Comparison of ENCODE assay signal across 8 mouse cellular contexts in genomic region chr1:85902108-85902561, GRCm38 (mm10). TPM values are rescaled to one million over a fixed set of nuclear protein-coding genes. Genes with fewer than 3 reads are reported as not detected.
A peak's percentile ranks its signal among the peaks of the same experiment; 100 is the strongest.
DNase-seq lines count a peak whose midpoint lies in the region; ATAC-seq and TF ChIP-seq lines count a peak whose summit lies in the region.

No protein-coding gene starts in this region.

- H3K27me3 ChIP-seq in liver, embryonic 15.5 days = no peaks in the 10 kb centered on the region
- H3K27me3 ChIP-seq in liver, postnatal 0 days (ENCODE audit: insufficient read depth, low read length) = no peaks in the 10 kb centered on the region
- H3K27me3 ChIP-seq in heart, embryonic 15.5 days = no peaks in the 10 kb centered on the region
- H3K27me3 ChIP-seq in thymus, adult 2 months (ENCODE audit: control insufficient read depth, insufficient read depth, low read length) = no peaks in the 10 kb centered on the region

- DNase-seq in liver, postnatal 0 days = no peak
- DNase-seq in cerebellum, postnatal 14 days = peak; percentile 81 to 83
- DNase-seq in lung, postnatal 36 days = peak; percentile 23
- DNase-seq in spleen, postnatal 10 days (ENCODE audit: low spot score in 2 of 2) = no peak
- no peak for DNase-seq in thymus, adult 2 months
- no peak for DNase-seq in left cerebral cortex, adult 18-20 months (ENCODE audit: low spot score in 2 of 2)

- H3K4me1 ChIP-seq in liver, embryonic 15.5 days (replicated peaks) = peaks cover 46% of the 10 kb centered on the region
- peaks cover 42% of the 10 kb centered on the region for H3K4me1 ChIP-seq in liver, postnatal 0 days (ENCODE audit: insufficient read depth)
- peaks cover 78% of the 10 kb centered on the region for H3K4me1 ChIP-seq in heart, embryonic 15.5 days (replicated peaks)
- H3K4me1 ChIP-seq in thymus, adult 2 months (replicated peaks; ENCODE audit: control insufficient read depth, insufficient read depth, low read length) = peaks cover 3% of the 10 kb centered on the region

- 53% methylated on average over 7 of the region's 7 CpGs for WGBS in liver, embryonic 15.5 days (ENCODE audit: insufficient replicate concordance)
- 59% methylated on average over 7 of the region's 7 CpGs for WGBS in liver, postnatal 0 days (ENCODE audit: insufficient replicate concordance)
- 5% methylated on average over 7 of the region's 7 CpGs for WGBS in heart, embryonic 15.5 days
- 86% methylated on average over 7 of the region's 7 CpGs for WGBS in thymus, adult 2 months

- no peaks in the 10 kb centered on the region for H3K9me3 ChIP-seq in liver, embryonic 15.5 days (replicated peaks)
- no peaks in the 10 kb centered on the region for H3K9me3 ChIP-seq in liver, postnatal 0 days (ENCODE audit: low read length)
- no peaks in the 10 kb centered on the region for H3K9me3 ChIP-seq in heart, embryonic 15.5 days (replicated peaks)

- H3K4me3 ChIP-seq in liver, embryonic 15.5 days (replicated peaks) = no peak overlapping the region
- H3K4me3 ChIP-seq in liver, postnatal 0 days (ENCODE audit: low read depth, low read length) = no peak overlapping the region
- H3K4me3 ChIP-seq in heart, embryonic 15.5 days = no peak overlapping the region
- no peak overlapping the region for H3K4me3 ChIP-seq in thymus, adult 2 months (ENCODE audit: control insufficient read depth, insufficient read depth, low read length)

- peaks cover 18% of the 10 kb centered on the region for H3K36me3 ChIP-seq in liver, embryonic 15.5 days (replicated peaks)
- H3K36me3 ChIP-seq in liver, postnatal 0 days (replicated peaks; ENCODE audit: insufficient read depth, low read length) = peaks cover 25% of the 10 kb centered on the region
- peaks cover 25% of the 10 kb centered on the region for H3K36me3 ChIP-seq in heart, embryonic 15.5 days
- peaks cover 24% of the 10 kb centered on the region for H3K36me3 ChIP-seq in thymus, adult 2 months (ENCODE audit: control insufficient read depth, insufficient read depth, low read length)

- H3K27ac ChIP-seq in liver, embryonic 15.5 days (replicated peaks) = no peak overlapping the region
- H3K27ac ChIP-seq in liver, postnatal 0 days (ENCODE audit: low read depth) = no peak overlapping the region
- peak overlapping the region; percentile 77 for H3K27ac ChIP-seq in heart, embryonic 15.5 days
- H3K27ac ChIP-seq in thymus, adult 2 months (ENCODE audit: control insufficient read depth, insufficient read depth, low read length) = no peak overlapping the region

- TF ChIP-seq POLR2A in thymus, adult 2 months (IDR thresholded peaks at IDR 0.05; ENCODE audit: control insufficient read depth, extremely low read depth, insufficient read depth, low read length, poor library complexity) = no peak

- 0 out of 2 replicates have a peak, but pooled peaks have one; percentile 10 for ATAC-seq in liver, embryonic 15.5 days (ENCODE audit: insufficient read depth)
- ATAC-seq in liver, postnatal 0 days = no peak
- peak; percentile 80 for ATAC-seq in heart, embryonic 15.5 days (replicated peaks; ENCODE audit: insufficient number of reproducible peaks, insufficient read depth, low FRiP score, low read depth)

- no peak overlapping the region for H3K4me2 ChIP-seq in liver, embryonic 15.5 days
- no peak overlapping the region for H3K4me2 ChIP-seq in liver, postnatal 0 days (ENCODE audit: low read depth, low read length)
- H3K4me2 ChIP-seq in heart, embryonic 15.5 days = peak overlapping the region; percentile 14; the same call in 1 of the 2 replicates

- no peak for TF ChIP-seq EP300 in liver, postnatal 0 days (IDR thresholded peaks at IDR 0.05; ENCODE audit: low read depth)

- no peak overlapping the region for H3K9ac ChIP-seq in liver, embryonic 15.5 days
- no peak overlapping the region for H3K9ac ChIP-seq in liver, postnatal 0 days (replicated peaks)
- no peak overlapping the region for H3K9ac ChIP-seq in heart, embryonic 15.5 days

- no peak for TF ChIP-seq CTCF in liver, postnatal 0 days (IDR thresholded peaks at IDR 0.05; ENCODE audit: low read depth)
- TF ChIP-seq CTCF in thymus, adult 2 months (IDR thresholded peaks at IDR 0.05; ENCODE audit: borderline replicate concordance, control insufficient read depth, extremely low read depth, insufficient read depth, low read length, poor library complexity) = no peak

RNA-seq across cellular contexts. Expression of gene Itm2c, which starts 8.1 kb away (rescaled TPM):
- 48.9 and 59.6 TPM in 2 replicates for polyA plus RNA-seq in liver, embryonic 15.5 days (2015; fragmentation: Nextera tagmentation; extraction: Ambion mirVana)
- 52.1 and 56.7 TPM in 2 replicates for polyA plus RNA-seq in liver, postnatal 0 days (2015; fragmentation: Nextera tagmentation; extraction: Ambion mirVana)
- 181 and 231 TPM in 2 replicates for polyA plus RNA-seq in heart, embryonic 15.5 days (2015; fragmentation: Nextera tagmentation; extraction: Ambion mirVana)
- polyA plus RNA-seq in thymus, adult 2 months (2012; rRNA removed) = 186 and 232 TPM in 2 replicates
- total RNA-seq in left cerebral cortex, adult 18-20 months (2021) = 100 to 1,000 TPM; 731 to 809 TPM

RNA-seq across cellular contexts. Expression of gene 4933407L21Rik, which starts 26.1 kb away (rescaled TPM):
- not detected in 2 replicates for polyA plus RNA-seq in liver, embryonic 15.5 days (2015; fragmentation: Nextera tagmentation; extraction: Ambion mirVana)
- polyA plus RNA-seq in liver, postnatal 0 days (2015; fragmentation: Nextera tagmentation; extraction: Ambion mirVana) = 0.11 TPM in 1 of 2 replicates, not detected in the other
- 0.04 and 0.18 TPM in 2 replicates for polyA plus RNA-seq in heart, embryonic 15.5 days (2015; fragmentation: Nextera tagmentation; extraction: Ambion mirVana)
- 1.5 and 2.2 TPM in 2 replicates for polyA plus RNA-seq in thymus, adult 2 months (2012; rRNA removed)
- total RNA-seq in left cerebral cortex, adult 18-20 months (2021) = 1 to 10 TPM; 5.2 to 7.7 TPM

RNA-seq across cellular contexts. Expression of gene Gpr55, which starts 58.7 kb away (rescaled TPM):
- polyA plus RNA-seq in liver, embryonic 15.5 days (2015; fragmentation: Nextera tagmentation; extraction: Ambion mirVana) = 0.02 and 0.09 TPM in 2 replicates
- 0.12 and 0.20 TPM in 2 replicates for polyA plus RNA-seq in liver, postnatal 0 days (2015; fragmentation: Nextera tagmentation; extraction: Ambion mirVana)
- polyA plus RNA-seq in heart, embryonic 15.5 days (2015; fragmentation: Nextera tagmentation; extraction: Ambion mirVana) = 0.06 and 0.08 TPM in 2 replicates
- 1.5 and 1.8 TPM in 2 replicates for polyA plus RNA-seq in thymus, adult 2 months (2012; rRNA removed)
- total RNA-seq in left cerebral cortex, adult 18-20 months (2021) = under 1 TPM; 0.09 to 0.14 TPM

Comparison
In these comparisons a context has a peak if more than half of its experiments do, and no peak if none do; other contexts are left out.
1. DNase-seq: peak in cerebellum, postnatal 14 days (2 of 2) and lung, postnatal 36 days (single experiment); none in liver, postnatal 0 days (single experiment), spleen, postnatal 10 days (0 of 2), thymus, adult 2 months (single experiment) and left cerebral cortex, adult 18-20 months (0 of 2).